Mouse (Mus musculus): ENCODE results near the gene Colca2. TPM values are rescaled to one million over a fixed set of nuclear protein-coding genes. Genes with fewer than 3 reads are reported as not detected.

Colca2 gene
- polyA plus RNA-seq, 1 experiment from 2014 or later = 1.1 TPM

DNA sequence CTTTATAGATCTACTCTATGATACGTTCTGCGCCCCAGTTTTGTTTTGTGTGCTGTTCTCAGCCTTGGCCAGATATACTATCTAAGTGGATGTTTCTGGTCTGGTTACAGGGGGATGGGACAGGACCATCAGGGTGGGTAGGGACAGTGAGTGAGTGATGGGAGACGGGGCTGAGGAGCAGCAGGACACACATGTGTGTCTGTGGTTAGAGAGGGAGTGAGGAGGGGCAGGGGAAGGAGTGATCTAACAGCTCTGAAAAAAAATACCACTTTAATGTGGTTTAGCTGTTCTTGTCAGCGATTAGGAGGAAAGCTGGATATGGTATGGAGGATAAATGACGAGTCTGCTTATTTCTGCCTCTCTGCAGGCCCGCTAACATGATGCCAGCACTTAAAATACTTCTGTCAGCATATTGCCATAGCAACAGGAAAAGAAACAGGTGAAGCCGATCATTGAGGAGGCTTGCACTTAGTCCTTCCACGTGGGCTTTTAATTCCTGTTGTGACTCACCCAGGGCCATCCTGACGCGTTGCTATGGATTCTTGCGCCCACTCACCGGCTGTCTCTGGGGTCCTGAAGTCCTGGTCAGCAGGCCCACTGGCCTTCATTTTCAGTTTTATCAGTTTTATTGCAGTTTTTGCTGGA is 39.5 kb downstream of the Colca2 start:
- DNase-seq (ENCODE audit: low spot score) (no peak), ATAC-seq (ENCODE audit: insufficient read depth, low FRiP score, low TSS enrichment) (no peak)
- H3K36me3 ChIP-seq (ENCODE audit: control insufficient read depth, insufficient read depth, low read length) = no peaks in the 10 kb centered on the region
- no peaks in the 10 kb centered on the region for H3K27me3 ChIP-seq (ENCODE audit: control insufficient read depth, insufficient read depth, low read length)
- no peak overlapping the region for H3K4me3 ChIP-seq (ENCODE audit: low read depth, low read length)
- 71% methylated on average over 12 of the region's 12 CpGs for WGBS
- no peak overlapping the region for H3K4me2 ChIP-seq (ENCODE audit: low read depth)
- H3K4me1 ChIP-seq (ENCODE audit: control insufficient read depth, insufficient read depth, low read length) = no peaks in the 10 kb centered on the region
- no peak overlapping the region for H3K9ac ChIP-seq (ENCODE audit: low read length)
- no peak overlapping the region for H3K27ac ChIP-seq (ENCODE audit: low read depth, low read length)
- no peaks in the 10 kb centered on the region for H3K9me3 ChIP-seq (ENCODE audit: control insufficient read depth, low read length)

DNA sequence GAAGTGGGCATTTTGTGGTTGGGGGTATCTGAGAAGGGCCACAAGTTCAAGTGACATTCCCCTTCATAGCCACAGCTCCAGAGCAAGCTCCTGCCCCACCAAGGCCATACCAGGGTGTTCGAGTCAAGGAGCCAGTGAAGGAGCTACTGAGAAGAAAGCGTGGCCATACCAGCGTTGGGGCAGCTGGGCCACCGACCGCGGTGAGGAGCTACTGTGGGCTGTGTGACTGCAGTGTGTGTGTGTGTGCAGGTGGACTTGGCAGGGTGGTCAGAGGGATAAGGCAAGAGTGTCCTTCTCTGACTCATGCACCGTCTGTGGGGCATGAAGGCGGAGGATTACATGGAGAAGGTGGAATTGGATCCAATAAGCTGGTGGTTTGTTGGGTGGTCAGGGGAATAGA is 46.2 kb downstream of the Colca2 start:
- no peaks in the 10 kb centered on the region for H3K9me3 ChIP-seq (ENCODE audit: control insufficient read depth, low read length)
- ATAC-seq (ENCODE audit: insufficient read depth, low FRiP score, low TSS enrichment) (no peak), DNase-seq (ENCODE audit: low spot score) (no peak)
- no peaks in the 10 kb centered on the region for H3K4me1 ChIP-seq (ENCODE audit: control insufficient read depth, insufficient read depth, low read length)
- H3K27ac ChIP-seq (ENCODE audit: low read depth, low read length) = no peak overlapping the region
- H3K4me2 ChIP-seq (ENCODE audit: low read depth) = no peak overlapping the region
- no peak overlapping the region for H3K9ac ChIP-seq (ENCODE audit: low read length)
- H3K36me3 ChIP-seq (ENCODE audit: control insufficient read depth, insufficient read depth, low read length) = no peaks in the 10 kb centered on the region
- H3K27me3 ChIP-seq (ENCODE audit: control insufficient read depth, insufficient read depth, low read length) = no peaks in the 10 kb centered on the region
- no peak overlapping the region for H3K4me3 ChIP-seq (ENCODE audit: low read depth, low read length)
- 96% methylated on average over 8 of the region's 8 CpGs for WGBS

DNA sequence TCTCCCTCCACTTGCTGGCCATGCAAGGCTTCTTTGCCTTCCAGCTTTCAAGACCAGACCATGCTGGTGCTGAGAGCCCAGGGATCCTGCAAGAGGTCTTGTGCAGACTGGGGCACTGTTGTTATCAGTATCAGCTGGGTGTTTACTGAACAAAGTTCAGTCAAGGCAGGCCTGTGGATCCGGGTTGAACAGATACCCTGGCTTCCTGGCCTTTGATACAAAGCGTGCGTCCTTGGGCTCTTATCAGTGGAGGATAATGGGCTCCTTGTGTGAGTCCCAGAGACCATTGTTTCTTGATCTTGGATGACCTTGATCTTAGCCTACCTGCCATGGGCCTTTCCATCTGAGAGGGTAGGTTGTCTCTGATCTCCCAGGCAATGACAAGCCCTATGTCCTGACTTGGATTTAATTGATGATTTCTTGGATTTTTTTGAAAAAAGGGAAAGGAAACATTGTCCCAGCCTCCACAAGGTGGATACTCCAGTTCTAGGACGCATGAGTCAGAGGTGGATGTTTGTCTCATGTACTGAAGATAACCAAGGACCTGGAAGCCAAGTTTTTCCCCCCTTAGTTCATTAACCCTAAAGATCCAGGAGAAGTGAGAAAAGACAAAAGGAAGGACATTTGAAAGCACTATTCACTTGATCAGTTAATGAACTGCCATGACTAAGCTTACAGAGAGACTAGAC is 47.5 kb downstream of the Colca2 start:
- 82% methylated on average over 4 of the region's 4 CpGs for WGBS
- H3K36me3 ChIP-seq (ENCODE audit: control insufficient read depth, insufficient read depth, low read length) = no peaks in the 10 kb centered on the region
- H3K4me2 ChIP-seq (ENCODE audit: low read depth) = no peak overlapping the region
- H3K9me3 ChIP-seq (ENCODE audit: control insufficient read depth, low read length) = no peaks in the 10 kb centered on the region
- no peak overlapping the region for H3K4me3 ChIP-seq (ENCODE audit: low read depth, low read length)
- ATAC-seq (ENCODE audit: insufficient read depth, low FRiP score, low TSS enrichment) (no peak), DNase-seq (ENCODE audit: low spot score) (no peak)
- no peaks in the 10 kb centered on the region for H3K4me1 ChIP-seq (ENCODE audit: control insufficient read depth, insufficient read depth, low read length)
- no peaks in the 10 kb centered on the region for H3K27me3 ChIP-seq (ENCODE audit: control insufficient read depth, insufficient read depth, low read length)
- no peak overlapping the region for H3K27ac ChIP-seq (ENCODE audit: low read depth, low read length)
- no peak overlapping the region for H3K9ac ChIP-seq (ENCODE audit: low read length)

DNA sequence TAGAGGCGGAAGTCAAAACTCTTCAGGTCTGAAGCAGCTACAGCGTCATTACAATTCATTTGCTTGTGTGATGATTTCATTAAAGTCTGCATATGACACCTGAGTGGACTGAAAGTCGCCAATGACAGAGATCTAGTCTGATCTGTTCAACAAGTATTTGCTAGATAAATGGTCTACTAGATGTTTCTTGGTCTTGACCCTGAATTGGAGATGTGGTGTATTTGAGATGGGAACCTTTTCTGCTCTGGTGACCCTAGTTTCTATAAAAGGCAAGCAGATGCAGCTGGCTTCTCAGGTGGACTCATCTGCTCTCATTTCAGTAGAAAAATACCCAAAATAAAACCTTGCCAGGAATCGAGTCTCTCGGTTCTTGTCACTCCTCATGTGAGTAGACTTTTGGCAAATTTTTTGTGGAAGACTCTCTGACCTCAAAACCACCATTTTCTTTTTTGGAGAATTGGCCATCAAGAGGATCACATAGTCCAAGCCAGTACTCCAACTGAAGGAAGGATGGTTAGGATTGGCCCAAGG is 52.7 kb downstream of the Colca2 start:
- no peak overlapping the region for H3K9ac ChIP-seq (ENCODE audit: low read length)
- no peak for ATAC-seq (ENCODE audit: insufficient read depth, low FRiP score, low TSS enrichment)

More for the DNA sequence above, 52.7 kb downstream of the Colca2 start:
- Histone ChIP-seq H3K4me1 (ENCODE audit: control insufficient read depth, insufficient read depth, low read length) (no peaks in the 10 kb centered on the region), H3K27ac (ENCODE audit: low read depth, low read length) (no peak overlapping the region), H3K9me3 (ENCODE audit: control insufficient read depth, low read length) (no peaks in the 10 kb centered on the region), H3K27me3 (ENCODE audit: control insufficient read depth, insufficient read depth, low read length) (no peaks in the 10 kb centered on the region), H3K4me3 (ENCODE audit: low read depth, low read length) (no peak overlapping the region), H3K36me3 (ENCODE audit: control insufficient read depth, insufficient read depth, low read length) (no peaks in the 10 kb centered on the region), H3K4me2 (ENCODE audit: low read depth) (no peak overlapping the region)
- WGBS = 87% methylated on average over 5 of the region's 5 CpGs
- DNase-seq (ENCODE audit: low spot score) = no peak

Other genes with a start within 250 kb of the Colca2 start
- not detected in 2 replicates for gene Btg4, start 217.7 kb downstream of the Colca2 start, polyA plus RNA-seq (2014; fragmentation: Nextera tagmentation; extraction: Ambion mirVana)
- gene Layn, start 201.5 kb downstream of the Colca2 start, polyA plus RNA-seq (2014; fragmentation: Nextera tagmentation; extraction: Ambion mirVana) = 0.88 and 1.2 TPM in 2 replicates
- not detected in 2 replicates for gene 4833427G06Rik, start 176.5 kb downstream of the Colca2 start, polyA plus RNA-seq (2014; fragmentation: Nextera tagmentation; extraction: Ambion mirVana)
- gene Gm32742, start 113.1 kb downstream of the Colca2 start, polyA plus RNA-seq (2014; fragmentation: Nextera tagmentation; extraction: Ambion mirVana) = not detected in 2 replicates
- gene Pou2af1, start 64.9 kb downstream of the Colca2 start, polyA plus RNA-seq (2014; fragmentation: Nextera tagmentation; extraction: Ambion mirVana) = not detected in 2 replicates
- gene 1810046K07Rik, start 50.3 kb upstream of the Colca2 start, polyA plus RNA-seq (2014; fragmentation: Nextera tagmentation; extraction: Ambion mirVana) = not detected in 2 replicates